Mouse (Mus musculus) liver, adult 2 months (tissue): ENCODE data around the gene Jakmip3. TPM values are rescaled to one million over a fixed set of nuclear protein-coding genes. Genes with fewer than 3 reads are reported as not detected.

Source experiments
- DNase-seq: peaks from one replicate; pipeline ENCODE4 v3.0.0-alpha.2; 2011; ENCODE audit warnings: low read depth, low spot score; ENCODE audit errors: extremely low read depth
- H3K27ac ChIP-seq: fragments of 200-500 bp; replicated peaks from 2 replicates; pipeline ENCODE4 v1.5.1; 2012; ENCODE audit warnings: low read depth, mild to moderate bottlenecking, control low read depth, inconsistent platforms, low read length; ENCODE audit not compliant: insufficient read depth
- H3K27me3 ChIP-seq: fragments of 200-500 bp; 2 replicates; pipeline ENCODE4 v1.6.1; 2012; ENCODE audit warnings: mild to moderate bottlenecking, moderate library complexity, low read length, inconsistent platforms; ENCODE audit not compliant: control insufficient read depth, insufficient read depth
- H3K36me3 ChIP-seq: fragments of 200-500 bp; 2 replicates; pipeline ENCODE4 v1.6.1; 2012; ENCODE audit warnings: low read length, inconsistent platforms; ENCODE audit not compliant: control insufficient read depth, insufficient read depth
- H3K4me1 ChIP-seq: fragments of 200-500 bp; 2 replicates; pipeline ENCODE4 v1.6.1; 2011; ENCODE audit warnings: low read length; ENCODE audit not compliant: control insufficient read depth, insufficient read depth
- H3K4me3 ChIP-seq: fragments of 200-500 bp; 2 replicates; pipeline ENCODE4 v1.5.1; 2011; ENCODE audit warnings: low read depth, mild to moderate bottlenecking, control low read depth, low read length, moderate library complexity; ENCODE audit not compliant: insufficient read depth
- H3K79me2 ChIP-seq: fragments of 200-500 bp; 2 replicates; pipeline ENCODE4 v1.6.1; 2012; ENCODE audit warnings: inconsistent platforms, mild to moderate bottlenecking, low read length, moderate library complexity; ENCODE audit not compliant: control insufficient read depth, insufficient read depth
- H3K9ac ChIP-seq: fragments of 200-500 bp; 2 replicates; pipeline ENCODE4 v1.6.1; 2012; ENCODE audit warnings: low read depth, mild to moderate bottlenecking, control low read depth, inconsistent platforms, low read length
- CTCF ChIP-seq: fragments of 200-500 bp; IDR thresholded peaks from 2 replicates; pipeline ENCODE4 v1.5.1; 2011; ENCODE audit warnings: low read depth, low read length, control low read depth
- POLR2A ChIP-seq: fragments of 200-500 bp; IDR thresholded peaks from 2 replicates; pipeline ENCODE4 v1.6.1; 2011; ENCODE audit warnings: low read length, control low read depth; ENCODE audit not compliant: insufficient read depth; ENCODE audit errors: extremely low read depth
- WGBS: fragments of 180-500 bp; shearing (Covaris S2); methylation state at CpG from one replicate; pipeline ENCODE4 v1.1.7; 2018; 5-methylcytosine and 5-hydroxymethylcytosine counted together
- polyA plus RNA-seq: library from polyadenylated mRNA; depleted of rRNA; stranded (reverse); fragments of >200 nt; gene quantifications from 2 replicates; pipeline ENCODE4 v1.2.3, GENCODE M21; 2012
- total RNA-seq: library from RNA; depleted of rRNA; stranded (reverse); fragments of >200 nt; gene quantifications from 2 replicates; pipeline ENCODE4 v1.2.3, GENCODE M21; 2014

Jakmip3 gene
- total and polyA plus RNA-seq, 2 experiments, result 0.02 TPM; not detected in 1

- Histone ChIP-seq H3K27me3 (peaks cover 6% of the 10 kb centered on the region; the same call in 1 of the 2 replicates), H3K36me3 (no peaks in the 10 kb centered on the region), H3K27ac (no peak overlapping the region), H3K4me3 (no peak overlapping the region), H3K9ac (no peak overlapping the region), H3K79me2 (no peaks in the 10 kb centered on the region), H3K4me1 (no peaks in the 10 kb centered on the region)
- 71% methylated on average over 4 of the region's 4 CpGs for WGBS
- DNase-seq, result no peak
- TF ChIP-seq CTCF (no peak), POLR2A (no peak)
These were observed 140.2 kb downstream of the Jakmip3 start for GRCm38 (mm10) chr7:139080714-139081113.

- WGBS, result 70% methylated on average over 5 of the region's 5 CpGs
- no peak overlapping the region for H3K27ac ChIP-seq
- DNase-seq, result no peak
- no peak for TF ChIP-seq CTCF
- no peak for TF ChIP-seq POLR2A
- H3K36me3 ChIP-seq, result no peaks in the 10 kb centered on the region
- peaks cover 8% of the 10 kb centered on the region; the same call in 1 of the 2 replicates for H3K27me3 ChIP-seq
- no peaks in the 10 kb centered on the region for H3K4me1 ChIP-seq
- no peak overlapping the region for H3K4me3 ChIP-seq
- no peaks in the 10 kb centered on the region for H3K79me2 ChIP-seq
- no peak overlapping the region for H3K9ac ChIP-seq
These were observed 140.6 kb downstream of the Jakmip3 start for GRCm38 (mm10) chr7:139081158-139081557.

- no peaks in the 10 kb centered on the region for H3K36me3 ChIP-seq
- no peak for DNase-seq
- no peaks in the 10 kb centered on the region for H3K79me2 ChIP-seq
- no peaks in the 10 kb centered on the region for H3K4me1 ChIP-seq
- TF ChIP-seq CTCF, result no peak
- TF ChIP-seq POLR2A, result no peak
- H3K4me3 ChIP-seq, result no peak overlapping the region
- peaks cover 12% of the 10 kb centered on the region; the same call in 1 of the 2 replicates for H3K27me3 ChIP-seq
- 82% methylated on average over 8 of the region's 8 CpGs for WGBS
- H3K9ac ChIP-seq, result no peak overlapping the region
- H3K27ac ChIP-seq, result no peak overlapping the region
These were observed 141.8 kb downstream of the Jakmip3 start for GRCm38 (mm10) chr7:139082281-139082680.

GRCm38 (mm10) chr7:139084316-139084715 lies 143.8 kb downstream of the Jakmip3 start:
- Histone ChIP-seq H3K9ac (no peak overlapping the region), H3K36me3 (no peaks in the 10 kb centered on the region), H3K4me3 (no peak overlapping the region), H3K79me2 (no peaks in the 10 kb centered on the region), H3K27me3 (peaks cover 11% of the 10 kb centered on the region; the same call in 1 of the 2 replicates), H3K27ac (no peak overlapping the region), H3K4me1 (no peaks in the 10 kb centered on the region)
- WGBS, result 56% methylated on average over 1 of the region's 1 CpGs
- DNase-seq, result no peak
- no peak for TF ChIP-seq POLR2A
- no peak for TF ChIP-seq CTCF

GRCm38 (mm10) chr7:139085629-139086194 lies 145.2 kb downstream of the Jakmip3 start, which contains the start of gene Dpysl4:
TSS of gene Dpysl4 (plus strand) at chr7:139086001.
- no peaks in the 10 kb centered on the region for H3K36me3 ChIP-seq
- no peak for TF ChIP-seq POLR2A
- TF ChIP-seq CTCF, result no peak
- no peak for DNase-seq
- H3K4me3 ChIP-seq, result peak within 1 kb of the TSS; percentile 51; the same call in 1 of the 2 replicates
- no peaks in the 10 kb centered on the region for H3K79me2 ChIP-seq
- peaks cover 10% of the 10 kb centered on the region; the same call in 1 of the 2 replicates for H3K27me3 ChIP-seq
- no peak within 1 kb of the TSS for H3K9ac ChIP-seq
- H3K27ac ChIP-seq, result no peak within 1 kb of the TSS
- WGBS, result 7% methylated on average over 32 of the region's 32 CpGs
- H3K4me1 ChIP-seq, result no peaks in the 10 kb centered on the region
